9 mouse cellular contexts compared by ENCODE assay signal in the genomic region with DNA sequence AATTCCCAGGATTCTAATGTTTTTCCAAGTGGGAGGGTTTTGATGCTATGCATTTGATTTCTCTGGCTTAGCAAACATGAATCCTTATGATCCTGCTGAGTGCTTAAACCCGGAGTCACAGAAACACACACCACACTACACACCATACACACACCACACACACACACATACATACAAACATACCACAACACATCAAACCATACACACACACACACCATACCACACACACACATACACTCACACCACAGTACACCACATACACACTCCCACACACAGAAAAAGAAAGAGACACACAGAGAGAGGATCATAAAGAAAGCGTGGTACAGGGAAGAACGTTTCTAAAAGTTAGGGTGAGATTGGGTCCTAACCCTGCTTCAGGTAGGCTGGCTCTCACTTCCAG.
DNase-seq lines count a peak whose midpoint lies in the region; ATAC-seq and TF ChIP-seq lines count a peak whose summit lies in the region.
"Had no signal": no experiment of that assay in that cellular context is flagged by ENCODE, and none has a peak within 500 bp of the region (broad histone marks: within the 10 kb centered on the region; RNA-seq: fewer than 3 reads in every experiment).

No protein-coding gene starts in this region.

- intact Hi-C loops in heart, adult 2 months (cut with DNase I), result no loop called here

- peak overlapping the region; percentile 48 for H3K4me2 ChIP-seq in heart, embryonic 15.5 days
- peak overlapping the region; percentile 44 for H3K4me2 ChIP-seq in embryonic facial prominence, embryonic 15.5 days (replicated peaks)
- H3K4me2 ChIP-seq in hindbrain, embryonic 16.5 days (ENCODE audit: low read length), result peak overlapping the region; percentile 48
- H3K4me2 ChIP-seq in midbrain, embryonic 15.5 days, result peak overlapping the region; percentile 45

- no peak for TF ChIP-seq EP300 in heart, adult 2 months (IDR thresholded peaks at IDR 0.05; ENCODE audit: insufficient read depth, low read depth, low read length)

- DNase-seq in heart, adult 2 months, result no peak
- no peak for DNase-seq in testis, postnatal 14 days (ENCODE audit: low spot score)
- no peak for DNase-seq in B cell, adult 2 months

- H3K9me3 ChIP-seq in heart, embryonic 15.5 days (replicated peaks), result no peaks in the 10 kb centered on the region
- H3K9me3 ChIP-seq in embryonic facial prominence, embryonic 15.5 days (replicated peaks), result no peaks in the 10 kb centered on the region
- H3K9me3 ChIP-seq in hindbrain, embryonic 16.5 days (ENCODE audit: control insufficient read depth, low read length), result peaks cover 3% of the 10 kb centered on the region; the same call in 1 of the 2 replicates
- 0 out of 2 replicates have a peak, but pooled peaks cover 4% of the 10 kb centered on the region for H3K9me3 ChIP-seq in midbrain, embryonic 15.5 days

- no peaks in the 10 kb centered on the region for H3K36me3 ChIP-seq in heart, embryonic 15.5 days
- H3K36me3 ChIP-seq in heart, adult 2 months (ENCODE audit: control insufficient read depth, insufficient read depth, low read length), result no peaks in the 10 kb centered on the region
- no peaks in the 10 kb centered on the region for H3K36me3 ChIP-seq in embryonic facial prominence, embryonic 15.5 days
- no peaks in the 10 kb centered on the region for H3K36me3 ChIP-seq in hindbrain, embryonic 16.5 days (ENCODE audit: control insufficient read depth, insufficient read depth, low read length)
- H3K36me3 ChIP-seq in midbrain, embryonic 15.5 days (replicated peaks), result no peaks in the 10 kb centered on the region

- no peaks in the 10 kb centered on the region for H3K27me3 ChIP-seq in heart, embryonic 15.5 days
- H3K27me3 ChIP-seq in heart, adult 2 months (ENCODE audit: control insufficient read depth, insufficient read depth, low read length), result no peaks in the 10 kb centered on the region
- H3K27me3 ChIP-seq in embryonic facial prominence, embryonic 15.5 days, result no peaks in the 10 kb centered on the region
- H3K27me3 ChIP-seq in hindbrain, embryonic 16.5 days (replicated peaks; ENCODE audit: control insufficient read depth, insufficient read depth, low read length), result no peaks in the 10 kb centered on the region
- 0 out of 2 replicates have a peak, but pooled peaks cover 2% of the 10 kb centered on the region for H3K27me3 ChIP-seq in midbrain, embryonic 15.5 days (replicated peaks)

- H3K27ac ChIP-seq in heart, embryonic 15.5 days, result no peak overlapping the region
- no peak overlapping the region for H3K27ac ChIP-seq in heart, adult 2 months
- H3K27ac ChIP-seq in embryonic facial prominence, embryonic 15.5 days (replicated peaks), result peak overlapping the region; percentile 51; the same call in 1 of the 2 replicates
- no peak overlapping the region for H3K27ac ChIP-seq in hindbrain, embryonic 16.5 days (ENCODE audit: low read depth, low read length)
- H3K27ac ChIP-seq in midbrain, embryonic 15.5 days, result 0 out of 2 replicates have a peak overlapping the region, but pooled peaks have one; percentile 42
- H3K27ac ChIP-seq: macrophage had no signal

- TF ChIP-seq CTCF in heart, adult 2 months (IDR thresholded peaks at IDR 0.05), result no peak

- H3K9ac ChIP-seq in heart, embryonic 15.5 days, result no peak overlapping the region
- H3K9ac ChIP-seq in heart, adult 2 months (ENCODE audit: low read depth, low read length), result no peak overlapping the region
- no peak overlapping the region for H3K9ac ChIP-seq in embryonic facial prominence, embryonic 15.5 days
- H3K9ac ChIP-seq in hindbrain, embryonic 16.5 days (ENCODE audit: low read depth, low read length), result no peak overlapping the region
- H3K9ac ChIP-seq in midbrain, embryonic 15.5 days, result peak overlapping the region; percentile 22; the same call in 1 of the 2 replicates

- no peak for TF ChIP-seq POLR2A in heart, adult 2 months (IDR thresholded peaks at IDR 0.05; ENCODE audit: insufficient read depth, low read depth, low read length)

- ATAC-seq in heart, embryonic 15.5 days (replicated peaks; ENCODE audit: insufficient number of reproducible peaks, insufficient read depth, low FRiP score, low read depth), result no peak
- peak; percentile 54; the same call in 1 of the 2 replicates for ATAC-seq in embryonic facial prominence, embryonic 15.5 days (ENCODE audit: insufficient number of reproducible peaks, low FRiP score, low TSS enrichment, low read depth)
- no peak for ATAC-seq in hindbrain, embryonic 16.5 days
- ATAC-seq in midbrain, embryonic 15.5 days (replicated peaks), result no peak
- no peak for ATAC-seq in erythroid progenitor cell, adult 5-6 weeks (replicated peaks; ENCODE audit: low FRiP score, poor library complexity, severe bottlenecking)

- H3K79me2 ChIP-seq in heart, adult 2 months (replicated peaks; ENCODE audit: control insufficient read depth, insufficient read depth, low read length), result no peaks in the 10 kb centered on the region

- H3K4me3 ChIP-seq in heart, embryonic 15.5 days, result peak overlapping the region; percentile 12
- no peak overlapping the region for H3K4me3 ChIP-seq in heart, adult 2 months
- H3K4me3 ChIP-seq in embryonic facial prominence, embryonic 15.5 days (replicated peaks), result no peak overlapping the region
- no peak overlapping the region for H3K4me3 ChIP-seq in hindbrain, embryonic 16.5 days (ENCODE audit: low read length)
- H3K4me3 ChIP-seq in midbrain, embryonic 15.5 days, result no peak overlapping the region

- WGBS in heart, embryonic 15.5 days, result 43% methylated on average over 3 of the region's 3 CpGs
- WGBS in heart, adult 2 months, result 65% methylated on average over 3 of the region's 3 CpGs
- 37% methylated on average over 3 of the region's 3 CpGs for WGBS in embryonic facial prominence, embryonic 15.5 days
- 58% methylated on average over 3 of the region's 3 CpGs for WGBS in hindbrain, embryonic 16.5 days
- 55% methylated on average over 3 of the region's 3 CpGs for WGBS in midbrain, embryonic 15.5 days

- H3K4me1 ChIP-seq in heart, embryonic 15.5 days (replicated peaks), result peaks cover 12% of the 10 kb centered on the region; the same call in 1 of the 2 replicates
- no peaks in the 10 kb centered on the region for H3K4me1 ChIP-seq in heart, adult 2 months (ENCODE audit: control insufficient read depth, insufficient read depth, low read length)
- H3K4me1 ChIP-seq in embryonic facial prominence, embryonic 15.5 days, result peaks cover 26% of the 10 kb centered on the region
- peaks cover 11% of the 10 kb centered on the region for H3K4me1 ChIP-seq in hindbrain, embryonic 16.5 days (ENCODE audit: control insufficient read depth, insufficient read depth, low read depth, low read length)
- peaks cover 11% of the 10 kb centered on the region for H3K4me1 ChIP-seq in midbrain, embryonic 15.5 days

Comparison
In these comparisons a context has a peak if more than half of its experiments do, and no peak if none do; other contexts are left out.
1. H3K27ac ChIP-seq: peak in embryonic facial prominence, embryonic 15.5 days (single experiment) and midbrain, embryonic 15.5 days (single experiment); none in heart, embryonic 15.5 days (single experiment), heart, adult 2 months (single experiment) and hindbrain, embryonic 16.5 days (single experiment).
2. Peak in every context shown above with its lines, with median percentiles within 50 percentile points of each other: H3K4me2 ChIP-seq.